Mouse (Mus musculus) MEL (cell line): ENCODE data around the gene Vgf. TPM values are rescaled to one million over a fixed set of nuclear protein-coding genes. Genes with fewer than 3 reads are reported as not detected.

Source experiments
- DNase-seq: peaks from one replicate; pipeline ENCODE4 v3.0.0; 2011; ENCODE audit warnings: low read depth, low spot score
- H3K27ac ChIP-seq: 2 replicates; pipeline ENCODE4 v1.5.1; 2012; ENCODE audit warnings: low read depth, mild to moderate bottlenecking, control low read depth, low read length, moderate library complexity; ENCODE audit not compliant: control insufficient read depth
- H3K27me3 ChIP-seq, 2 experiments: fragments of 150-350 bp in 1 of 2; sonication (generic) in 1 of 2; 2 replicates each; pipeline ENCODE4 v1.6.1; 2012; ENCODE audit warnings: low read length in 2 of 2, mild to moderate bottlenecking in 2 of 2, improper control_type of control experiment in 1 of 2, moderate library complexity in 1 of 2; ENCODE audit not compliant: insufficient read depth in 2 of 2, control insufficient read depth in 1 of 2
- H3K36me3 ChIP-seq, 2 experiments: 2 replicates each; pipeline ENCODE4 v1.6.1; 2012 to 2014; ENCODE audit warnings: low read length in 2 of 2, improper control_type of control experiment in 1 of 2, inconsistent platforms in 1 of 2, mild to moderate bottlenecking in 1 of 2; ENCODE audit not compliant: insufficient read depth in 2 of 2, control insufficient read depth in 1 of 2
- H3K4me1 ChIP-seq, 2 experiments: fragments of 150-350 bp in 1 of 2; sonication (generic) in 1 of 2; 2 replicates each; pipeline ENCODE4 v1.6.1; 2012; ENCODE audit warnings: low read length in 2 of 2, improper control_type of control experiment in 1 of 2, mild to moderate bottlenecking in 1 of 2; ENCODE audit not compliant: insufficient read depth in 2 of 2, control insufficient read depth in 1 of 2
- H3K4me3 ChIP-seq, 2 experiments: fragments of 150-350 bp in 1 of 2; sonication (generic) in 1 of 2; 2 replicates each; pipeline ENCODE4 v1.5.1; 2012; ENCODE audit warnings: low read depth in 2 of 2, low read length in 2 of 2, mild to moderate bottlenecking in 2 of 2, moderate library complexity in 2 of 2, control low read depth in 1 of 2, improper control_type of control experiment in 1 of 2; ENCODE audit not compliant: control insufficient read depth in 1 of 2, insufficient read depth in 1 of 2
- H3K79me2 ChIP-seq: 2 replicates; pipeline ENCODE4 v1.6.1; 2012; ENCODE audit warnings: mild to moderate bottlenecking, low read length, moderate library complexity; ENCODE audit not compliant: control insufficient read depth, poor library complexity, insufficient read depth
- H3K9ac ChIP-seq: 2 replicates; pipeline ENCODE4 v1.6.1; 2012; ENCODE audit warnings: low read depth, mild to moderate bottlenecking, control low read depth, low read length, moderate library complexity; ENCODE audit not compliant: control insufficient read depth, poor library complexity, severe bottlenecking
- H3K9me3 ChIP-seq: fragments of 150-350 bp; sonication (generic); replicated peaks from 2 replicates; pipeline ENCODE4 v1.6.1; 2012; ENCODE audit warnings: mild to moderate bottlenecking, low read length, improper control_type of control experiment, moderate library complexity; ENCODE audit not compliant: insufficient read depth
- CHD1 ChIP-seq: IDR thresholded peaks from 2 replicates; pipeline ENCODE4 v1.6.1; 2012; ENCODE audit warnings: low read depth, mild to moderate bottlenecking, inconsistent platforms, low read length, improper control_type of control experiment
- CTCF ChIP-seq, 3 experiments: IDR thresholded peaks in 2 of 3; conservative IDR thresholded peaks in 1 of 3; 2 replicates each; pipeline ENCODE4 v1.5.1; 2011 to 2012; ENCODE audit warnings: low read length in 3 of 3, low read depth in 2 of 3, mild to moderate bottlenecking in 2 of 3, improper control_type of control experiment in 1 of 3, inconsistent platforms in 1 of 3, mixed read lengths in 1 of 3, moderate library complexity in 1 of 3; ENCODE audit not compliant: control insufficient read depth in 1 of 3, insufficient read depth in 1 of 3, poor library complexity in 1 of 3, severe bottlenecking in 1 of 3
- ETS1 ChIP-seq: IDR thresholded peaks from 2 replicates; pipeline ENCODE4 v1.6.1; 2012; ENCODE audit warnings: low read depth, mild to moderate bottlenecking, inconsistent platforms, low read length, improper control_type of control experiment, moderate library complexity
- GABPA ChIP-seq: IDR thresholded peaks from 2 replicates; pipeline ENCODE4 v1.6.1; 2012; ENCODE audit warnings: low read depth, mild to moderate bottlenecking, inconsistent platforms, low read length, improper control_type of control experiment, moderate library complexity
- GATA1 ChIP-seq: IDR thresholded peaks from 2 replicates; pipeline ENCODE4 v1.6.1; 2011; ENCODE audit warnings: low read depth, low read length, improper control_type of control experiment
- MAX ChIP-seq: IDR thresholded peaks from 2 replicates; pipeline ENCODE4 v1.6.1; 2011; ENCODE audit warnings: low read length, improper control_type of control experiment
- MAZ ChIP-seq: IDR thresholded peaks from 2 replicates; pipeline ENCODE4 v1.6.1; 2012; ENCODE audit warnings: low read depth, mild to moderate bottlenecking, inconsistent platforms, low read length, improper control_type of control experiment
- MEF2A ChIP-seq: IDR thresholded peaks from 2 replicates; pipeline ENCODE4 v1.6.1; 2014; ENCODE audit warnings: low read depth, mild to moderate bottlenecking, inconsistent platforms, low read length, improper control_type of control experiment; ENCODE audit not compliant: poor library complexity, insufficient replicate concordance, severe bottlenecking; ENCODE audit errors: extremely low read depth
- MYC ChIP-seq: IDR thresholded peaks from 2 replicates; pipeline ENCODE4 v1.6.1; 2011; ENCODE audit warnings: low read depth, mild to moderate bottlenecking, low read length, improper control_type of control experiment, moderate library complexity
- POLR2A ChIP-seq, 2 experiments: IDR thresholded peaks; 2 replicates each; pipeline ENCODE4 v1.6.1; 2011 to 2012; ENCODE audit warnings: low read length in 2 of 2, mild to moderate bottlenecking in 2 of 2, control low read depth in 1 of 2, improper control_type of control experiment in 1 of 2, low read depth in 1 of 2, moderate library complexity in 1 of 2; ENCODE audit not compliant: control insufficient read depth in 1 of 2, insufficient read depth in 1 of 2, poor library complexity in 1 of 2
- RAD21 ChIP-seq: IDR thresholded peaks from 2 replicates; pipeline ENCODE4 v1.6.1; 2011; ENCODE audit warnings: mild to moderate bottlenecking, low read depth, low read length, improper control_type of control experiment
- SIN3A ChIP-seq: IDR thresholded peaks from 2 replicates; pipeline ENCODE4 v1.6.1; 2012; ENCODE audit warnings: low read length, improper control_type of control experiment, inconsistent platforms
- SMC3 ChIP-seq: IDR thresholded peaks from 2 replicates; pipeline ENCODE4 v1.6.1; 2011; ENCODE audit warnings: low read depth, low read length, improper control_type of control experiment
- TAL1 ChIP-seq: IDR thresholded peaks from 2 replicates; pipeline ENCODE4 v1.6.1; 2012; ENCODE audit warnings: mild to moderate bottlenecking, inconsistent platforms, low read length, moderate library complexity, mixed read lengths
- UBTF ChIP-seq: IDR thresholded peaks from 2 replicates; pipeline ENCODE4 v1.6.1; 2012; ENCODE audit warnings: low read depth, mild to moderate bottlenecking, inconsistent platforms, low read length, improper control_type of control experiment, moderate library complexity, borderline replicate concordance; ENCODE audit not compliant: insufficient read depth
- USF2 ChIP-seq, 2 experiments: IDR thresholded peaks; 2 replicates each; pipeline ENCODE4 v1.6.1; 2011 to 2012; ENCODE audit warnings: improper control_type of control experiment in 2 of 2, low read length in 2 of 2, borderline replicate concordance in 1 of 2, inconsistent platforms in 1 of 2, low read depth in 1 of 2, mild to moderate bottlenecking in 1 of 2; ENCODE audit not compliant: insufficient read depth in 1 of 2
- ZC3H11A ChIP-seq: IDR thresholded peaks from 2 replicates; pipeline ENCODE4 v1.6.1; 2012; ENCODE audit warnings: low read depth, mild to moderate bottlenecking, inconsistent platforms, low read length, improper control_type of control experiment
- polyA plus RNA-seq, 2 experiments: library from polyadenylated mRNA; stranded (reverse) in 1 of 2; unstranded in 1 of 2; fragments of >175 nt in 1 of 2; fragments of >200 nt in 1 of 2; gene quantifications; 2 replicates each; pipeline versions ENCODE4 v1.2.1 to v1.2.4; 2012; ENCODE audit warnings: low replicate concordance in 2 of 2, low read depth in 1 of 2; ENCODE audit not compliant: insufficient read length in 2 of 2, insufficient read depth in 1 of 2, missing spikeins in 1 of 2
- total RNA-seq: library from RNA; depleted of rRNA; stranded (reverse); fragments of 300-350 nt; gene quantifications from 2 replicates; pipeline ENCODE4 v1.2.3, GENCODE M21; 2012

Vgf gene
- total and polyA plus RNA-seq, 3 experiments = 0.42 to 1.4 TPM; not detected in 1

GRCm38 (mm10) chr5:136980974-136981373 lies 45.2 kb upstream of the Vgf start (continued):
- TF ChIP-seq ZC3H11A (no peak), GABPA (no peak), MAX (no peak), RAD21 (peak; percentile 25), MYC (no peak)

GRCm38 (mm10) chr5:136982338-136982930 lies 43.8 kb upstream of the Vgf start:
- DNase-seq = peak; percentile 30
- no peak overlapping the region for H3K4me3 ChIP-seq
- H3K4me1 ChIP-seq = peaks cover 0 to 18% of the 10 kb centered on the region in 2 experiments; a peak in 2 of 4 replicates
- no peak overlapping the region for H3K9ac ChIP-seq
- H3K79me2 ChIP-seq = peaks cover 4% of the 10 kb centered on the region; the same call in 1 of the 2 replicates
- H3K36me3 ChIP-seq = peaks cover 0 to 10% of the 10 kb centered on the region in 2 experiments; a peak in 2 of 4 replicates
- H3K9me3 ChIP-seq = no peaks in the 10 kb centered on the region
- no peaks in the 10 kb centered on the region for H3K27me3 ChIP-seq
- no peak for TF ChIP-seq MAX
- TF ChIP-seq CTCF (IDR thresholded peaks at IDR 0.05 in 2 of 3, conservative IDR thresholded peaks at IDR 0.05 in 1 of 3; ENCODE audit: control insufficient read depth in 1 of 3, insufficient read depth in 1 of 3, low read depth in 2 of 3, low read length in 3 of 3, poor library complexity in 1 of 3, severe bottlenecking in 1 of 3) = peak; percentile 57 to 75 (median 59)
- no peak for TF ChIP-seq USF2 (IDR thresholded peaks at IDR 0.05; ENCODE audit: borderline replicate concordance in 1 of 2, insufficient read depth in 1 of 2, low read depth in 1 of 2, low read length in 2 of 2)
- no peak for TF ChIP-seq ETS1
- H3K27ac ChIP-seq = no peak overlapping the region

GRCm38 (mm10) chr5:136984828-136985227 lies 41.4 kb upstream of the Vgf start:
- no peak for DNase-seq
- TF ChIP-seq TAL1 = no peak
- no peak for TF ChIP-seq POLR2A (IDR thresholded peaks at IDR 0.05; ENCODE audit: control insufficient read depth in 1 of 2, insufficient read depth in 1 of 2, low read depth in 1 of 2, low read length in 2 of 2, poor library complexity in 1 of 2)
- no peak for TF ChIP-seq UBTF
- no peak for TF ChIP-seq USF2 (IDR thresholded peaks at IDR 0.05; ENCODE audit: borderline replicate concordance in 1 of 2, insufficient read depth in 1 of 2, low read depth in 1 of 2, low read length in 2 of 2)
- TF ChIP-seq SMC3 = no peak
- TF ChIP-seq GATA1 = no peak
- no peak for TF ChIP-seq SIN3A
- TF ChIP-seq CHD1 = no peak
- no peak for TF ChIP-seq RAD21
- TF ChIP-seq MEF2A = no peak
- TF ChIP-seq ETS1 = no peak
- TF ChIP-seq MAZ = no peak
- TF ChIP-seq, all 39 proteins: peak for 0
- H3K79me2 ChIP-seq = peaks cover 7% of the 10 kb centered on the region; the same call in 1 of the 2 replicates
- no peak overlapping the region for H3K9ac ChIP-seq
- H3K36me3 ChIP-seq = peaks cover 0 to 10% of the 10 kb centered on the region in 2 experiments; a peak in 2 of 4 replicates
- H3K4me1 ChIP-seq = peaks cover 0 to 23% of the 10 kb centered on the region in 2 experiments; a peak in 2 of 4 replicates
- H3K4me3 ChIP-seq = no peak overlapping the region
- no peaks in the 10 kb centered on the region for H3K9me3 ChIP-seq
- no peak overlapping the region for H3K27ac ChIP-seq
- H3K27me3 ChIP-seq = no peaks in the 10 kb centered on the region
